Mouse (Mus musculus) lung, postnatal 14 days (tissue): ENCODE measurements around the gene Chek2.

ENCODE experiments used
- DNase-seq: peaks from one replicate; pipeline ENCODE4 v3.0.0; 2021

Gene Chek2

GRCm38 (mm10) chr5:110906708-110907107 is 66.9 kb downstream of the Chek2 start:
- DNase-seq = no peak

- no peak for DNase-seq
These were observed 69.1 kb downstream of the Chek2 start for GRCm38 (mm10) chr5:110908879-110909278.

- no peak for DNase-seq
These were observed 70.3 kb downstream of the Chek2 start for GRCm38 (mm10) chr5:110909955-110910589.

- DNase-seq = no peak
These were observed 75.1 kb downstream of the Chek2 start for GRCm38 (mm10) chr5:110914859-110915258.

GRCm38 (mm10) chr5:110916241-110916640 is 76.5 kb downstream of the Chek2 start:
- DNase-seq = no peak

GRCm38 (mm10) chr5:110919541-110919940 is 79.8 kb downstream of the Chek2 start:
- no peak for DNase-seq

GRCm38 (mm10) chr5:110923336-110923735 is 83.6 kb downstream of the Chek2 start:
- peak; percentile 18 for DNase-seq
